Mouse (Mus musculus) leukemia stem cell, adult 10-12 weeks (primary cell): ENCODE measurements around the gene Pwp1. TPM values are rescaled to one million over a fixed set of nuclear protein-coding genes. Genes with fewer than 3 reads are reported as not detected.

Experiments used
- polyA plus RNA-seq: library from polyadenylated mRNA; stranded (reverse); fragments of >175 nt; gene quantifications from 2 replicates; pipeline ENCODE4 v1.2.3, GENCODE M21; 2012; ENCODE audit warnings: low replicate concordance

Pwp1 gene
- 7.8 and 10.7 TPM in 2 replicates for polyA plus RNA-seq

DNA sequence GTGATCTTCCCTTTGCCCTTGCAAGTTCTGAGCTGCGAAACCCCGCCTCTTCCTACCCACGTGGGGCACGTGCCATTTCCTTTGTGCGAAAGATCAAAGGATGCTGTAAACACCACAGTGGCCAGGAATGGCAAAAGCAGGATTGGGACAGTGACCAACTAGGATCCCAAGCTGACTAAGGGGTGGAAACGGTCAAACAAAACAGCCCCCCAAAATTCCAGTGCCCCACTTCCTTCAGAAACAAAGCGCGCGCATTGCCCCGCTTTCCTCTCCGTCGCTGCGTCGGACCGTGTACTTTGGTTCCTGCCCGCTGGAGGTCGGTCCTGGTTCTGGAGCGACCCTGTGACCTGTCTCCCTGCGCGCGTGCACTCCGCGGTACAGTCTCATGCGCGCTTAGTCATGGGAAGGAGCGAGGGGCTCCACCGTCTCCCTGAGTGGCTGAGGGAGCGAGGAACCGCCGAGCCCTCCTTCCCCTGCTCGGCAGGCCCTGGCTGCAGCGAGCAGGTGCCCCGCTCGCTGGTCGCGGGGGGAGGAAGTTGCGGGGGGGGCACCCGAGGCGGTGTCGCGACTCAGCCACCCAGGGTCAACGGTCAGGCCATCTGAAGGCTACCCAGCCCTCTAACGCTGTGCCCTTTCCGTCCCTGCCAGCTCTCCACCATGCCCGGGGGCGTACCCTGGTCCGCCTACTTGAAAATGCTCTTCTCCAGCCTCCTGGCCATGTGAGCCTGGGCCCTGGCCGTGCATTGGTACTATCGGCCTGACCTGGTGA lies at the start of gene Pwp1:
Gene Pwp1 (plus strand): TSS at position 410 of the 769 bp plus-strand sequence.

DNA sequence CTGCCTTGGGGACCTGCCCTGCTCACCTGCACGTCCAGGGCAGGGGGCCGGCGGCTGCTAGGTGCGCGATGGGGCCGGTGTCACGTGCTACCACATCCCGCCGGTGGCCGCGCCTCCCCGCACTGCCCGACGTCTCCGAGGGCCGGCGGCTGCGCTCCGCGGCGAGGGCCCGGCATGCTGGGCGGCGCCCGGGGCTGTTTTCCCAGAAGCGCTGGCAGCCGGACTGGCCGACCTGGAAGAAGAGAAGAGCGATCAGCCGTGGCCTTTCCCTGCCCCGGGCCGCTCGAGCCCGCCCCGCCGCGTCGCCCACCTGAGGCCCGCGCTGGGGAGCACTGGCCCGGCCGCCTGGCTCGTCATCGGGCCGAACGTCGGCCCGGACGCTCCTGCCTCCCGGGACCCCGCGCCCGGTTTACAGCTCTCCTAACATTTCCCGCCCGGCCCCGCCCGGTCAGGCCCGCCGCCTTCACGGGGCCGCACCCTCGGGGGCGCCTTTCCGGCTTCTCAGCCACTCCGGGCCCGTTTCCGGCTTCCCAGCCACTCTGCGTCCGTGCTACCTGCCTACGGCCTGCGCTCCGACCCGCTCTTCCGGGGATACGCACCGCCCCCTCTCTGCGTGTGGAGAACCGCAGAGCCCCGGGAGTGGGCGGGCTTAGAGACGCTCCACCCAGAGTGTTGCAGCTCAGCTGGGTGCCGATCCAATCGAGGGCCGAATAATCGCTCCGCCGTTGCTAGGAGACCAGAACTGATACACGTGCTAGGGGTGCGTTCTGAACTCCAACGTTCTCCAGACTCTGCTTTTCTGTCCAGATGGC lies 87.4 kb downstream of the Pwp1 start, which contains the start of gene Prdm4:
Gene Prdm4 (minus strand): TSS at position 645 of the 812 bp plus-strand sequence.

DNA sequence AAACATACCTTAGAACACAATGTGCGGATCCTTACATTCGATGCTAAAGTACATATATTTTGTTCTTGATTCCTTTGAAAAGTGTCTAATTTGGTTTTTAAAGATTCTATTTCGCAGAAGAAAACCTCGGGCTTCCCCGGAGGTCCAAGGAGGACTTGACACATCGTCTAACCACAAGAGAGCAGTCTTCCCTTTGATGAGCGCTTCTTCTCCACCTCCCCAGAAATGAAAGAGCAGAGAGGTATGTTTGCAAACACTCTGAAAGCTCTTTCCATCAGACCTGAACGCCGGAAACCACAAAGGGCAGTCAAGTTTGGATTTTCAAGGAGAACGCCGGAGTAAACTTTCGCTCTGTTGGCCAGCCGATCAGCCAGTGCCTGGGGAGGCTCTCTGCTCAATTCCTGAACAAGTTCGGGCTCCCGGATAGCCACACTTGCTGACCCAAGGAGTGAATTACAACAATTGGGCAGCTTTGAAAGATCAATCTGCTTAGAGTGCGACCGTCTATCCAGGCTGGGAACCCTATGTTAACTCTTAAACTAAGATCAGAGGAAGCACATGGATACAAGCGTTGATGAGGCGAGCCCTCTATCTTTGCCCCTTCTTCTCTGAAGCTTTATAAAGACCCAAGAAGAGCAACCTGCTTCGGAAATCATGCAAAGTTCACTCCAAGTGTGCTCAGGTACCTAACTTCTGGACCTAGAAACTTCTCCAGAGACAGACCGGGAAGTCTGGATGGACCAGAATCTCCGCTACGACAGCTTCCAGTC lies 98.6 kb downstream of the Pwp1 start, which contains the start of gene Ascl4:
Gene Ascl4 (plus strand): TSS at position 6 of the 770 bp plus-strand sequence.

Other genes starting within 250 kb of the Pwp1 start
- 13.0 and 16.5 TPM in 2 replicates for gene Prdm4, start 87.6 kb downstream of the Pwp1 start, polyA plus RNA-seq
- 0.31 TPM in 1 of 2 replicates, not detected in the other for gene Ascl4, start 98.2 kb downstream of the Pwp1 start, polyA plus RNA-seq
- gene Rtcb, start 128.3 kb downstream of the Pwp1 start, polyA plus RNA-seq = 9.0 and 34.3 TPM in 2 replicates
- gene Bpifc, start 182.4 kb downstream of the Pwp1 start, polyA plus RNA-seq = not detected in 2 replicates
- gene Fbxo7, start 192.5 kb downstream of the Pwp1 start, polyA plus RNA-seq = 30.7 and 40.8 TPM in 2 replicates